Mouse (Mus musculus) erythroblast, adult 5-6 weeks (primary cell): ENCODE data around the gene Slc25a23. TPM values are rescaled to one million over a fixed set of nuclear protein-coding genes. Genes with fewer than 3 reads are reported as not detected.

Source experiments
- total RNA-seq, 2 experiments: library from RNA; stranded (forward) in 1 of 2; stranded (reverse) in 1 of 2; fragments of 150-400 nt in 1 of 2; fragments of 200-764, 138-1000 nt in 1 of 2; gene quantifications; 2 replicates each; pipeline versions ENCODE4 v1.2.3 to v1.2.4; 2015 to 2017; ENCODE audit warnings: low replicate concordance in 2 of 2

The Slc25a23 gene
- total RNA-seq, 2 experiments from 2014 or later = 1.2 to 3.3 TPM

Other genes with a start within 250 kb of the Slc25a23 start
- 21.5 and 25.7 TPM in 2 replicates for gene Rfx2, start 228.8 kb downstream of the Slc25a23 start, total RNA-seq (2015; ENCODE audit: low replicate concordance)
- 26.1 and 39.6 TPM in 2 replicates for gene Rfx2, start 228.8 kb downstream of the Slc25a23 start, total RNA-seq (2017; ENCODE audit: low replicate concordance)
- not detected in 2 replicates for gene Acsbg2, start 185.4 kb downstream of the Slc25a23 start, total RNA-seq (2015; ENCODE audit: low replicate concordance)
- not detected in 2 replicates for gene Acsbg2, start 185.4 kb downstream of the Slc25a23 start, total RNA-seq (2017; ENCODE audit: low replicate concordance)
- not detected in 2 replicates for gene 1700061G19Rik, start 184.4 kb downstream of the Slc25a23 start, total RNA-seq (2015; ENCODE audit: low replicate concordance)
- gene 1700061G19Rik, start 184.4 kb downstream of the Slc25a23 start, total RNA-seq (2017; ENCODE audit: low replicate concordance) = not detected in 2 replicates
- gene Mllt1, start 124.4 kb downstream of the Slc25a23 start, total RNA-seq (2015; ENCODE audit: low replicate concordance) = 2.1 and 4.4 TPM in 2 replicates
- 1.3 and 3.5 TPM in 2 replicates for gene Mllt1, start 124.4 kb downstream of the Slc25a23 start, total RNA-seq (2017; ENCODE audit: low replicate concordance)
- gene Acer1, start 77.7 kb downstream of the Slc25a23 start, total RNA-seq (2015; ENCODE audit: low replicate concordance) = not detected in 2 replicates
- not detected in 2 replicates for gene Acer1, start 77.7 kb downstream of the Slc25a23 start, total RNA-seq (2017; ENCODE audit: low replicate concordance)
- 4.6 and 13.8 TPM in 2 replicates for gene Clpp, start 69.6 kb downstream of the Slc25a23 start, total RNA-seq (2015; ENCODE audit: low replicate concordance)
- 6.6 and 9.6 TPM in 2 replicates for gene Clpp, start 69.6 kb downstream of the Slc25a23 start, total RNA-seq (2017; ENCODE audit: low replicate concordance)
- not detected in 2 replicates for gene Alkbh7, start 62.5 kb downstream of the Slc25a23 start, total RNA-seq (2015; ENCODE audit: low replicate concordance)
- 2.5 and 8.9 TPM in 2 replicates for gene Alkbh7, start 62.5 kb downstream of the Slc25a23 start, total RNA-seq (2017; ENCODE audit: low replicate concordance)
- not detected in 2 replicates for gene Pspn, start 59.8 kb downstream of the Slc25a23 start, total RNA-seq (2015; ENCODE audit: low replicate concordance)
- gene Pspn, start 59.8 kb downstream of the Slc25a23 start, total RNA-seq (2017; ENCODE audit: low replicate concordance) = 1.5 TPM in 1 of 2 replicates, not detected in the other
- 18.3 and 33.9 TPM in 2 replicates for gene Gtf2f1, start 48.6 kb downstream of the Slc25a23 start, total RNA-seq (2015; ENCODE audit: low replicate concordance)
- 34.3 and 59.5 TPM in 2 replicates for gene Gtf2f1, start 48.6 kb downstream of the Slc25a23 start, total RNA-seq (2017; ENCODE audit: low replicate concordance)
- not detected in 2 replicates for gene Gm17949, start 48.4 kb downstream of the Slc25a23 start, total RNA-seq (2015; ENCODE audit: low replicate concordance)
- gene Gm17949, start 48.4 kb downstream of the Slc25a23 start, total RNA-seq (2017; ENCODE audit: low replicate concordance) = not detected in 2 replicates
- 32.9 and 37.6 TPM in 2 replicates for gene Khsrp, start 28.3 kb downstream of the Slc25a23 start, total RNA-seq (2015; ENCODE audit: low replicate concordance)
- 29.8 and 34.2 TPM in 2 replicates for gene Khsrp, start 28.3 kb downstream of the Slc25a23 start, total RNA-seq (2017; ENCODE audit: low replicate concordance)
- gene Slc25a41, start 18.2 kb downstream of the Slc25a23 start, total RNA-seq (2015; ENCODE audit: low replicate concordance) = not detected in 2 replicates
- gene Slc25a41, start 18.2 kb downstream of the Slc25a23 start, total RNA-seq (2017; ENCODE audit: low replicate concordance) = not detected in 2 replicates
- not detected in 2 replicates for gene Crb3, start 758 bp downstream of the Slc25a23 start, total RNA-seq (2015; ENCODE audit: low replicate concordance)
- not detected in 2 replicates for gene Crb3, start 758 bp downstream of the Slc25a23 start, total RNA-seq (2017; ENCODE audit: low replicate concordance)
- 16.7 and 25.0 TPM in 2 replicates for gene Dennd1c, start 18.7 kb upstream of the Slc25a23 start, total RNA-seq (2015; ENCODE audit: low replicate concordance)
- 2.4 and 7.2 TPM in 2 replicates for gene Dennd1c, start 18.7 kb upstream of the Slc25a23 start, total RNA-seq (2017; ENCODE audit: low replicate concordance)
- not detected in 2 replicates for gene Tubb4a, start 27.9 kb upstream of the Slc25a23 start, total RNA-seq (2015; ENCODE audit: low replicate concordance)
- gene Tubb4a, start 27.9 kb upstream of the Slc25a23 start, total RNA-seq (2017; ENCODE audit: low replicate concordance) = 0.14 TPM in 1 of 2 replicates, not detected in the other
- gene Tnfsf9, start 45.5 kb upstream of the Slc25a23 start, total RNA-seq (2015; ENCODE audit: low replicate concordance) = not detected in 2 replicates
- not detected in 2 replicates for gene Tnfsf9, start 45.5 kb upstream of the Slc25a23 start, total RNA-seq (2017; ENCODE audit: low replicate concordance)
- gene Cd70, start 89.9 kb upstream of the Slc25a23 start, total RNA-seq (2015; ENCODE audit: low replicate concordance) = not detected in 2 replicates
- gene Cd70, start 89.9 kb upstream of the Slc25a23 start, total RNA-seq (2017; ENCODE audit: low replicate concordance) = not detected in 2 replicates
- 1.5 TPM in 1 of 2 replicates, not detected in the other for gene Tnfsf14, start 134.3 kb upstream of the Slc25a23 start, total RNA-seq (2015; ENCODE audit: low replicate concordance)
- gene Tnfsf14, start 134.3 kb upstream of the Slc25a23 start, total RNA-seq (2017; ENCODE audit: low replicate concordance) = 1.5 and 2.0 TPM in 2 replicates
- 214 and 227 TPM in 2 replicates for gene C3, start 168.3 kb upstream of the Slc25a23 start, total RNA-seq (2015; ENCODE audit: low replicate concordance)
- gene C3, start 168.3 kb upstream of the Slc25a23 start, total RNA-seq (2017; ENCODE audit: low replicate concordance) = 74.9 and 158 TPM in 2 replicates
- gene Gpr108, start 188.6 kb upstream of the Slc25a23 start, total RNA-seq (2015; ENCODE audit: low replicate concordance) = 9.2 and 17.5 TPM in 2 replicates
- gene Gpr108, start 188.6 kb upstream of the Slc25a23 start, total RNA-seq (2017; ENCODE audit: low replicate concordance) = 5.2 and 6.3 TPM in 2 replicates
- 0.42 and 3.1 TPM in 2 replicates for gene Trip10, start 189.6 kb upstream of the Slc25a23 start, total RNA-seq (2015; ENCODE audit: low replicate concordance)
- gene Trip10, start 189.6 kb upstream of the Slc25a23 start, total RNA-seq (2017; ENCODE audit: low replicate concordance) = 1.8 and 5.5 TPM in 2 replicates
- gene Vav1, start 219.2 kb upstream of the Slc25a23 start, total RNA-seq (2015; ENCODE audit: low replicate concordance) = 22.9 and 30.5 TPM in 2 replicates
- 38.3 and 38.8 TPM in 2 replicates for gene Vav1, start 219.2 kb upstream of the Slc25a23 start, total RNA-seq (2017; ENCODE audit: low replicate concordance)